Mouse (Mus musculus) liver, embryonic 14.5 days (tissue): ENCODE measurements around the gene 9530003J23Rik. TPM values are rescaled to one million over a fixed set of nuclear protein-coding genes. Genes with fewer than 3 reads are reported as not detected.
"Not testable (repeated sequence)": the region's sequence is repeated elsewhere in the genome, so short reads cannot be mapped to it uniquely, and the experiment has no call there.

ENCODE experiments used
- ATAC-seq: fragments of 200-750 bp; cut with Nextera tagmentation; 2 replicates; pipeline ENCODE4 v1.8.0; 2017; ENCODE audit warnings: moderate number of reproducible peaks, mild to moderate bottlenecking, moderate library complexity; ENCODE audit not compliant: insufficient read depth
- DNase-seq, 3 experiments: peaks; one replicate each; pipeline ENCODE4 v3.0.0-alpha.2; 2012 to 2013; ENCODE audit warnings: low read depth in 3 of 3, low spot score in 3 of 3
- H3K27ac ChIP-seq: fragments of 300-500 bp; sonication (generic); 2 replicates; pipeline ENCODE4 v1.5.1; 2014; ENCODE audit warnings: moderate library complexity, mild to moderate bottlenecking, control low read depth, inconsistent platforms
- H3K27me3 ChIP-seq: fragments of 300-500 bp; sonication (generic); 2 replicates; pipeline ENCODE4 v1.6.1; 2014; ENCODE audit warnings: mild to moderate bottlenecking, low read length, moderate library complexity; ENCODE audit not compliant: control insufficient read depth, insufficient read depth
- H3K36me3 ChIP-seq: fragments of 300-500 bp; sonication (generic); replicated peaks from 2 replicates; pipeline ENCODE4 v1.6.1; 2014; ENCODE audit warnings: low read depth; ENCODE audit not compliant: control insufficient read depth, insufficient read depth
- H3K4me1 ChIP-seq, 2 experiments: fragments of 200-500 bp in 1 of 2; fragments of 300-500 bp in 1 of 2; sonication (generic) in 1 of 2; replicated peaks; 2 replicates each; pipeline ENCODE4 v1.6.1; 2012 to 2014; ENCODE audit warnings: antibody characterized with exemption in 1 of 2, inconsistent platforms in 1 of 2, low read length in 1 of 2; ENCODE audit not compliant: control insufficient read depth in 2 of 2, insufficient read depth in 2 of 2
- H3K4me2 ChIP-seq: fragments of 300-500 bp; sonication (generic); 2 replicates; pipeline ENCODE4 v1.6.1; 2014; ENCODE audit warnings: low read depth, mild to moderate bottlenecking, control low read depth, moderate library complexity
- H3K4me3 ChIP-seq, 2 experiments: fragments of 200-500 bp in 1 of 2; fragments of 300-500 bp in 1 of 2; sonication (generic) in 1 of 2; 2 replicates each; pipeline ENCODE4 v1.5.1; 2012 to 2014; ENCODE audit warnings: low read depth in 2 of 2, low read length in 2 of 2, mild to moderate bottlenecking in 2 of 2, control low read depth in 1 of 2, inconsistent platforms in 1 of 2, moderate library complexity in 1 of 2; ENCODE audit not compliant: insufficient read depth in 1 of 2
- H3K9ac ChIP-seq: fragments of 300-500 bp; sonication (generic); replicated peaks from 2 replicates; pipeline ENCODE4 v1.6.1; 2014; ENCODE audit warnings: mild to moderate bottlenecking, control low read depth, moderate library complexity
- H3K9me3 ChIP-seq: fragments of 300-500 bp; sonication (generic); 2 replicates; pipeline ENCODE4 v1.6.1; 2016; ENCODE audit warnings: low read length, mixed read lengths; ENCODE audit not compliant: control insufficient read depth
- CTCF ChIP-seq: IDR thresholded peaks from 2 replicates; pipeline ENCODE4 v1.5.1; 2016; ENCODE audit warnings: antibody characterized with exemption, low read depth, control low read depth
- EP300 ChIP-seq: IDR thresholded peaks from 2 replicates; pipeline ENCODE4 v1.6.1; 2016; ENCODE audit warnings: antibody characterized with exemption, low read depth
- WGBS: fragments of 180-500 bp; shearing (Covaris S2); extraction: QIAGEN DNeasy Blood & Tissue Kit; methylation state at CpG from one replicate; pipeline ENCODE4 v1.1.7; 2014; ENCODE audit not compliant: insufficient replicate concordance; 5-methylcytosine and 5-hydroxymethylcytosine counted together
- polyA plus RNA-seq, 2 experiments: library from polyadenylated mRNA; depleted of rRNA in 1 of 2; stranded (reverse) in 1 of 2; unstranded in 1 of 2; fragments of >200 nt; fragmentation: Nextera tagmentation in 1 of 2; extraction: Ambion mirVana in 1 of 2; gene quantifications; 2 replicates each; pipeline versions ENCODE4 v1.2.1 to v1.2.3; 2012 to 2014

9530003J23Rik gene
- polyA plus RNA-seq, 2 experiments, result not detected

DNA sequence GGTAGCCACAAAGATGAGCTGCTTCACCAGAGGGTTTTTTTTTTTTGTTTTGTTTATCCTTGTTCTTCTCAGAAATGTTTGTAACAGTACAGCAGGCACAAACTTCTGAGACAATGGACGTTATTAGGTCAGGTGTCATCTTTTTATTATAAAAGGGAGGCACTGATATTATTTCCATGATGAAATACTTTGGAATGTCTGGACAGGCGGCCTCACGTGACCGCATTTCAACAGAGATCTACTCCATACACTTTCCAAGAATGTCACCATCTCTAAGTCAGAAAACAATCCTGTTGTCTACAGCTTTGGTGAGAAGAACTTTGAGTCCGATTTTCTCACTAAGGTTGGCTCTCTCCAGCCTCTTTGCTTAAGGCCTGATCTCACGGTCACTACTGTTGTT is 27.5 kb downstream of the 9530003J23Rik start:
- Histone ChIP-seq H3K36me3 (peaks cover 14% of the 10 kb centered on the region), H3K9me3 (no peaks in the 10 kb centered on the region), H3K4me2 (no peak overlapping the region), H3K4me1 (no peaks in the 10 kb centered on the region), H3K9ac (no peak overlapping the region), H3K27ac (no peak overlapping the region), H3K4me3 (no peak overlapping the region), H3K27me3 (no peaks in the 10 kb centered on the region)
- no peak for ATAC-seq
- TF ChIP-seq EP300 (no peak), CTCF (no peak)
- no peak for DNase-seq
- 75% methylated on average over 6 of the region's 6 CpGs for WGBS

DNA sequence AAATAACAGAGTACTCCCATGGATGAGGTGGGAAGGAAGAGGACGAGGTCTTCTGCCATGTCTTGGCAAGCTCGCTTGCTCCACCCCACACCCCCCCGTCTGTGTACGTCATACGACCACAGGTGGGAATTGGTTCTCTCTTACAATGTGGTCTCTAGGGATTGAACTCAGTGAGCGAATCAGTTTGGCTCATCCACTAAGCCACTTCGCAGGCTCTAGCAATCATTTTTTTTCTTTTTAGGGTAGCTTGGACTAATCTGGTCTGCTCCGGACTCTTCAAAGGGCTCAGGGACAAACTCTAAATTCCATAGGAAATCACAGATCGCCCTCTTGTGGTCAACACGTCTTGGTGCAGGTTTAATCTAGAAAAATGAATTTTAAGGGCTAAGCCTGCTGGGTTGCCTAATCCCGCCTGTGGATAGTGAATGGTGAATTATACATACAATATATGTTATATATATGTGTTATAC is 29.0 kb downstream of the 9530003J23Rik start:
- H3K36me3 ChIP-seq, result no peaks in the 10 kb centered on the region; the same call in 1 of the 2 replicates
- H3K4me2 ChIP-seq, result peak overlapping the region; percentile 50
- TF ChIP-seq CTCF (peak; percentile 78), EP300 (no peak)
- no peak overlapping the region for H3K27ac ChIP-seq
- WGBS, result 22% methylated on average over 11 of the region's 11 CpGs
- ATAC-seq (peak; percentile 47), DNase-seq (peak; percentile 49 to 70 (median 57))
- H3K4me3 ChIP-seq, result peak overlapping the region; percentile 8 to 38; a peak in 1 of 4 replicates
- no peaks in the 10 kb centered on the region for H3K4me1 ChIP-seq
- no peak overlapping the region for H3K9ac ChIP-seq
- H3K9me3 ChIP-seq, result no peaks in the 10 kb centered on the region
- no peaks in the 10 kb centered on the region for H3K27me3 ChIP-seq

DNA sequence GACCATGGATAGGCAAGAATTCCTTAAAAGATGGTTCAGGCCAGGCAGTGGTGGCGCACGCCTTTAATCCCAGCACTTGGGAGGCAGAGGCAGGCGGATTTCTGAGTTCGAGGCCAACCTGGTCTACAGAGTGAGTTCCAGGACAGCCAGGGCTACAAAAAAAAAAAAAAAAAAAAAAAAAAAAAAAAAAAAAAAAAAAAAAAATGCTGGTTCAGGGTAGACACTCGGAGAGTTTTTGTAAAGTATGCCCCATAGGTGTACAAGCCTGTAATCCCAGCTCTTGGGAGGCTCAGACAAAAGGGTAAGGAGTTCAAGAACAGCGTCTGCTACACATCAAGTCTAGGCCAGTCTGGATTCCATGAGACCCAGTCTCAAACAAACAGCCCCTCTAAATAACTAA is 29.7 kb downstream of the 9530003J23Rik start:
- H3K4me2 ChIP-seq, H3K9me3 ChIP-seq, DNase-seq, ATAC-seq, H3K27me3 ChIP-seq, H3K9ac ChIP-seq, H3K4me1 ChIP-seq, H3K27ac ChIP-seq, H3K4me3 ChIP-seq, H3K36me3 ChIP-seq: not testable (repeated sequence)
- WGBS, result 78% methylated on average over 6 of the region's 6 CpGs

DNA sequence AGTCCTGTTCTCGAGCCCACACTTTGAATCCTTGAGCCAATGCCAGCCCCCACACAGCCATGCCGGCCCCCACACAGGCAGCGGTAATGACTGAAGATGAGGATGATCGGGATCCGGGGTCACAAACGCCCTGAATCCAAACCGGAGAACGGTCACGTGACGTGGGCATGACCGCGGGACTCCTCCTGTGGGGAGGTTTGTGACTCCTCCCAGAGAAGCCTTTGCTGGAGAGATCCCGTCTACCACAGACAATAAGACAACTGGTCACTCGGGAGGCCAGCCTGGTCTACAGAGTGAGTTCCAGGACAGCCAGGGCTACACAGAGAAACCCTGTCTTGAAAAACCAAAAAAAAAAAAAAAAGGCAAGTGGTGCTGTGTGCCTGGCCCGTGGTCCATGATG is 30.3 kb downstream of the 9530003J23Rik start:
- WGBS, result 75% methylated on average over 15 of the region's 15 CpGs

DNA sequence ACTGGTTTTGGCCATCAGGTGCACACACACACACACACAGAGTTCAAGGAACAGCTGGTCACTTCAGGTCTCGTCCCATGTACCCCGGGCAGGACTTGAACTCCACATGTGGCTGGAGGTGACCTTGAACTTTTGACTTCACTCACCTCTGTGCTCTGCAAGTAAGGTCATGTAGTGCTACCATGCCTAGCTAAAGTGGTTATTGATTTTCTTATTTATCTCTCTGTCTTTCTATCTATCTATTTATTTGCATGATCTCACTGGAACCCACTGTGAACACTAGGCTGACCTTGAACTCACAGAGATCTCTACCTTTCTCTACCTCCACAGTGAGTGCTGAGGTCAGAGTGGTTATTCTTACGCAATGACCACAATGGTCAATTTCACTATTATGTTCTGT is 32.4 kb downstream of the 9530003J23Rik start:
- Histone ChIP-seq H3K36me3 (no peaks in the 10 kb centered on the region), H3K4me2 (no peak overlapping the region), H3K27ac (no peak overlapping the region), H3K9me3 (no peaks in the 10 kb centered on the region), H3K27me3 (no peaks in the 10 kb centered on the region), H3K4me1 (no peaks in the 10 kb centered on the region; a peak in 2 of 4 replicates), H3K9ac (no peak overlapping the region), H3K4me3 (no peak overlapping the region)
- DNase-seq (no peak), ATAC-seq (no peak)
- WGBS, result 80% methylated on average over 3 of the region's 3 CpGs
- TF ChIP-seq EP300 (no peak), CTCF (no peak)

More for the DNA sequence above, 30.3 kb downstream of the 9530003J23Rik start:
- Histone ChIP-seq H3K27me3 (no peaks in the 10 kb centered on the region), H3K4me2 (no peak overlapping the region), H3K9me3 (no peaks in the 10 kb centered on the region), H3K4me3 (no peak overlapping the region), H3K27ac (no peak overlapping the region), H3K36me3 (no peaks in the 10 kb centered on the region; the same call in 1 of the 2 replicates), H3K9ac (no peak overlapping the region), H3K4me1 (no peaks in the 10 kb centered on the region; a peak in 1 of 4 replicates)
- TF ChIP-seq CTCF (no peak), EP300 (no peak)
- DNase-seq, result no peak
- ATAC-seq, result no peak
